Mouse (Mus musculus): ENCODE measurements around the gene Shq1. TPM values are rescaled to one million over a fixed set of nuclear protein-coding genes. Genes with fewer than 3 reads are reported as not detected.

Gene Shq1
- polyA plus RNA-seq, 1 experiment = 0.82 TPM

GRCm38 (mm10) chr6:100522495-100522894, 148.5 kb downstream of the Shq1 start:
- Histone ChIP-seq H3K4me1 (ENCODE audit: control insufficient read depth) (no peaks in the 10 kb centered on the region), H3K27me3 (ENCODE audit: control insufficient read depth) (peaks cover 3% of the 10 kb centered on the region; the same call in 1 of the 2 replicates), H3K36me3 (ENCODE audit: control insufficient read depth) (no peaks in the 10 kb centered on the region), H3K4me3 (replicated peaks) (no peak overlapping the region), H3K9me3 (ENCODE audit: control insufficient read depth, low read length) (no peaks in the 10 kb centered on the region)
- no peak for TF ChIP-seq TAL1 (IDR thresholded peaks at IDR 0.05; ENCODE audit: low read length)
- no peak for TF ChIP-seq GATA1 (IDR thresholded peaks at IDR 0.05; ENCODE audit: low read length)

GRCm38 (mm10) chr6:100521615-100522398, 149.2 kb downstream of the Shq1 start:
- no peaks in the 10 kb centered on the region for H3K36me3 ChIP-seq (ENCODE audit: control insufficient read depth)
- TF ChIP-seq GATA1 (IDR thresholded peaks at IDR 0.05; ENCODE audit: low read length) (no peak), TAL1 (IDR thresholded peaks at IDR 0.05; ENCODE audit: low read length) (no peak)
- no peak overlapping the region for H3K4me3 ChIP-seq (replicated peaks)
- peaks cover 3% of the 10 kb centered on the region for H3K27me3 ChIP-seq (ENCODE audit: control insufficient read depth)
- no peaks in the 10 kb centered on the region for H3K4me1 ChIP-seq (ENCODE audit: control insufficient read depth)
- H3K9me3 ChIP-seq (ENCODE audit: control insufficient read depth, low read length) = no peaks in the 10 kb centered on the region

GRCm38 (mm10) chr6:100520558-100521099, 150.3 kb downstream of the Shq1 start:
- H3K36me3 ChIP-seq (ENCODE audit: control insufficient read depth) = no peaks in the 10 kb centered on the region
- no peak overlapping the region for H3K4me3 ChIP-seq (replicated peaks)
- TF ChIP-seq GATA1 (IDR thresholded peaks at IDR 0.05; ENCODE audit: low read length) = no peak
- no peak for TF ChIP-seq TAL1 (IDR thresholded peaks at IDR 0.05; ENCODE audit: low read length)
- no peaks in the 10 kb centered on the region for H3K4me1 ChIP-seq (ENCODE audit: control insufficient read depth)
- no peaks in the 10 kb centered on the region for H3K9me3 ChIP-seq (ENCODE audit: control insufficient read depth, low read length)
- no peaks in the 10 kb centered on the region; the same call in 1 of the 2 replicates for H3K27me3 ChIP-seq (ENCODE audit: control insufficient read depth)

GRCm38 (mm10) chr6:100519837-100520236, 151.1 kb downstream of the Shq1 start:
- Histone ChIP-seq H3K36me3 (ENCODE audit: control insufficient read depth) (no peaks in the 10 kb centered on the region), H3K27me3 (ENCODE audit: control insufficient read depth) (no peaks in the 10 kb centered on the region; the same call in 1 of the 2 replicates), H3K9me3 (ENCODE audit: control insufficient read depth, low read length) (no peaks in the 10 kb centered on the region), H3K4me1 (ENCODE audit: control insufficient read depth) (no peaks in the 10 kb centered on the region), H3K4me3 (replicated peaks) (no peak overlapping the region)
- TF ChIP-seq GATA1 (IDR thresholded peaks at IDR 0.05; ENCODE audit: low read length) = no peak

Other genes with a start within 250 kb of the Shq1 start
- gene Gxylt2, start 33.6 kb upstream of the Shq1 start, polyA plus RNA-seq (2012) = not detected in 2 replicates
- 3.9 and 4.2 TPM in 2 replicates for gene Ppp4r2, start 162.5 kb upstream of the Shq1 start, polyA plus RNA-seq (2012)

Data from erythroblast, embryonic 14.5 days (primary cell).